ENCODE assay signal across 8 mouse cellular contexts in the genomic region with DNA sequence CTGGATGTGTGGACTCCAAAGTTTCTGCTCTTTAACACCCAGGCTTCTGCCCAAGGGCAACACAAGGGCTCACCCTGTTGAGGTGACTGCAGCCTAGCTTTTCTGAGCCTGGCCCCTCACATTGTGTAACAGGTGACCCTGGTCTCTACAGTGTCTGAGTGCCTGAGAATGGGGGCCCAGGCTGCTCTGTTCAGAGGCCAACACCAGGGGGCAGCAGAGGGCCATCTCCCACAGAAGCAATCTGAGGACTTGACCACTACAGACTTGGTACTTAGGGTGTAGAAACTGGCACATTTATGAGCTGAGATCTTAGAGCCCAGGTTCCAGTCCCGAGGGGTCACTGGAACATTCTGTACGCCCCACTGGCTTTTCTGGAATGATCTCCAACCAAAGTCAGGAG. TPM values are rescaled to one million over a fixed set of nuclear protein-coding genes. Genes with fewer than 3 reads are reported as not detected.
DNase-seq lines count a peak whose midpoint lies in the region; ATAC-seq and TF ChIP-seq lines count a peak whose summit lies in the region.

No protein-coding gene starts in this region.

- ATAC-seq in kidney, embryonic 14.5 days (ENCODE audit: low FRiP score, low TSS enrichment) = peak; percentile 58
- peak; percentile 56; the same call in 1 of the 2 replicates for ATAC-seq in stomach, embryonic 14.5 days (ENCODE audit: insufficient number of reproducible peaks, insufficient read depth, low FRiP score, low read depth)

- H3K27ac ChIP-seq in kidney, embryonic 14.5 days (ENCODE audit: low read depth, low read length) = no peak overlapping the region
- H3K27ac ChIP-seq in liver, adult 2 months (replicated peaks; ENCODE audit: insufficient read depth, low read depth, low read length) = no peak overlapping the region
- no peak overlapping the region for H3K27ac ChIP-seq in stomach, embryonic 14.5 days (ENCODE audit: low read length)

- no peak overlapping the region for H3K9ac ChIP-seq in kidney, embryonic 14.5 days (ENCODE audit: low read depth, low read length)
- H3K9ac ChIP-seq in liver, adult 2 months (ENCODE audit: low read depth, low read length) = no peak overlapping the region
- no peak overlapping the region for H3K9ac ChIP-seq in stomach, embryonic 14.5 days (replicated peaks; ENCODE audit: low read depth, low read length)

- H3K4me1 ChIP-seq in kidney, embryonic 14.5 days (ENCODE audit: control insufficient read depth, insufficient read depth, low read length) = peaks cover 10% of the 10 kb centered on the region; the same call in 1 of the 2 replicates
- H3K4me1 ChIP-seq in liver, adult 2 months (ENCODE audit: control insufficient read depth, insufficient read depth, low read length) = no peaks in the 10 kb centered on the region
- H3K4me1 ChIP-seq in stomach, embryonic 14.5 days (ENCODE audit: control insufficient read depth, insufficient read depth, low read length) = peaks cover 3% of the 10 kb centered on the region; the same call in 1 of the 2 replicates

- 6% methylated on average over 2 of the region's 2 CpGs for WGBS in kidney, embryonic 14.5 days
- 13% methylated on average over 2 of the region's 2 CpGs for WGBS in liver, adult 2 months
- 10% methylated on average over 2 of the region's 2 CpGs for WGBS in stomach, embryonic 14.5 days

- peak; percentile 74 for DNase-seq in 3T3-L1 (ENCODE audit: low read depth, low spot score)
- peak; percentile 46 for DNase-seq in adrenal gland, adult 8-10 months
- DNase-seq in embryo, embryonic 9.5 days (ENCODE audit: extremely low spot score) = peak; percentile 84
- peak; percentile 67 for DNase-seq in heart, adult 8-10 months (ENCODE audit: low spot score)
- DNase-seq in liver, adult 2 months (ENCODE audit: extremely low read depth, low read depth, low spot score) = peak; percentile 32
- DNase-seq in natural killer cell, adult 2 months (ENCODE audit: low spot score in 2 of 2) = peak; percentile 55 to 80

- H3K4me3 ChIP-seq in kidney, embryonic 14.5 days (ENCODE audit: low read length) = no peak overlapping the region
- no peak overlapping the region for H3K4me3 ChIP-seq in liver, adult 2 months (ENCODE audit: insufficient read depth, low read depth, low read length)
- no peak overlapping the region for H3K4me3 ChIP-seq in stomach, embryonic 14.5 days (ENCODE audit: low read depth, low read length)

- H3K36me3 ChIP-seq in kidney, embryonic 14.5 days (ENCODE audit: control insufficient read depth, insufficient read depth, low read length) = no peaks in the 10 kb centered on the region
- no peaks in the 10 kb centered on the region for H3K36me3 ChIP-seq in liver, adult 2 months (ENCODE audit: control insufficient read depth, insufficient read depth, low read length)
- no peaks in the 10 kb centered on the region for H3K36me3 ChIP-seq in stomach, embryonic 14.5 days (ENCODE audit: control insufficient read depth, insufficient read depth, low read length)

- no peak overlapping the region for H3K4me2 ChIP-seq in kidney, embryonic 14.5 days (replicated peaks; ENCODE audit: low read depth, low read length)
- no peak overlapping the region for H3K4me2 ChIP-seq in stomach, embryonic 14.5 days (replicated peaks; ENCODE audit: low read depth, low read length)

- no peaks in the 10 kb centered on the region for H3K27me3 ChIP-seq in kidney, embryonic 14.5 days (ENCODE audit: control insufficient read depth, insufficient read depth, low read length)
- H3K27me3 ChIP-seq in liver, adult 2 months (ENCODE audit: control insufficient read depth, insufficient read depth, low read length) = no peaks in the 10 kb centered on the region
- H3K27me3 ChIP-seq in stomach, embryonic 14.5 days (ENCODE audit: control insufficient read depth, insufficient read depth, low read length) = no peaks in the 10 kb centered on the region

- no peaks in the 10 kb centered on the region for H3K79me2 ChIP-seq in liver, adult 2 months (ENCODE audit: control insufficient read depth, insufficient read depth, low read length)

- no peak for TF ChIP-seq POLR2A in liver, adult 2 months (IDR thresholded peaks at IDR 0.05; ENCODE audit: extremely low read depth, insufficient read depth, low read length)

- H3K9me3 ChIP-seq in kidney, embryonic 14.5 days (ENCODE audit: control insufficient read depth, low read length) = no peaks in the 10 kb centered on the region
- H3K9me3 ChIP-seq in stomach, embryonic 14.5 days (ENCODE audit: control insufficient read depth, low read depth, low read length) = no peaks in the 10 kb centered on the region

- TF ChIP-seq CTCF in liver, adult 2 months (IDR thresholded peaks at IDR 0.05; ENCODE audit: low read depth, low read length) = peak; percentile 94

RNA-seq across cellular contexts. Expression of a gene that starts 10.2 kb away (rescaled TPM):
- total RNA-seq in adrenal gland, adult 8-10 months (2022) = not detected
- 1 to 10 TPM in 1 of 4 experiments, under 1 TPM in 3; 0.72 to 1.3 (median 0.74) TPM for total RNA-seq in heart, adult 8-10 months (2022)
- 0.60 and 0.70 TPM in 2 replicates for polyA plus RNA-seq in kidney, embryonic 14.5 days (2014; fragmentation: Nextera tagmentation; extraction: Ambion mirVana)
- total RNA-seq in liver, adult 2 months (2014; rRNA removed) = not detected in 2 replicates
- polyA plus RNA-seq in liver, adult 2 months (2012; rRNA removed) = 0.28 TPM in 1 of 2 replicates, not detected in the other
- 0.20 and 0.45 TPM in 2 replicates for polyA plus RNA-seq in stomach, embryonic 14.5 days (2014; fragmentation: Nextera tagmentation; extraction: Ambion mirVana)

Comparison
In these comparisons a context has a peak if more than half of its experiments do, and no peak if none do; other contexts are left out.
1. DNase-seq: peak in every context shown above with its lines; median percentile 84 in embryo, embryonic 9.5 days; 74 in 3T3-L1; 68 in natural killer cell, adult 2 months; 67 in heart, adult 8-10 months; 46 in adrenal gland, adult 8-10 months; 32 in liver, adult 2 months.